In the genomic region with DNA sequence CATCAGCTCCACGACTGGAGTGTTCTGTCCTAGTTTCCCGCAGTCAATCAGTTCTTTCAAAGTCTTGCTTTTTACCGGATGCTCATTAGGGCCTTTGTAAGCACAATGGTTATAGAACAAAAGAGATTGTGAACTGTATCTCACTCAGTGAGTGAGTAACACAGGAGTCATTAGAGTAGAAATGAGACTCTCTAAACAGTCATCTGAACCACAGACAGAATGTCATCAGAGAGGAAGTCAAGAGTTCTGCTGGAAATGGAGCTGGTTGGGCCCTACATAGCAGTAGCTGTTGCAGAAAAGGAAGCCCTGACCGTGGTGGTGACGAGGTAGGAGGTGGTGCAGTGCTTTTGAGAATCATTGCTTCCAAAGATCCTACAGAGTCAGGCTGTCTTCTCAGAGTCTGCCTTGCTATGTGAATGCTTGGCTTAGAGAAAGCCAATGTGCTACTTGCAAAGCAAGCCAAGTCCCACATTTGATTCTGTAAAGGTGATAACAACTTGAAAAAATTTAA, we compare ENCODE assay signal across 10 mouse cellular contexts. TPM values are rescaled to one million over a fixed set of nuclear protein-coding genes. Genes with fewer than 3 reads are reported as not detected.
A peak's percentile ranks its signal among the peaks of the same experiment; 100 is the strongest.
DNase-seq lines count a peak whose midpoint lies in the region; ATAC-seq and TF ChIP-seq lines count a peak whose summit lies in the region.
"Had no signal": no experiment of that assay in that cellular context is flagged by ENCODE, and none has a peak within 500 bp of the region (broad histone marks: within the 10 kb centered on the region; RNA-seq: fewer than 3 reads in every experiment).

No protein-coding gene starts in this region.

- no peak overlapping the region for H3K4me3 ChIP-seq in gastrocnemius, adult 2 months
- no peak overlapping the region for H3K4me3 ChIP-seq in lung, postnatal 0 days (ENCODE audit: low read depth, low read length)
- no peak overlapping the region for H3K4me3 ChIP-seq in forebrain, embryonic 16.5 days (replicated peaks; ENCODE audit: low read length)
- H3K4me3 ChIP-seq in kidney, embryonic 14.5 days (ENCODE audit: low read length) = no peak overlapping the region
- no peak overlapping the region for H3K4me3 ChIP-seq in hindbrain, embryonic 10.5 days

- H3K27ac ChIP-seq in gastrocnemius, adult 2 months = peak overlapping the region; percentile 81
- peak overlapping the region; percentile 85 for H3K27ac ChIP-seq in lung, postnatal 0 days (ENCODE audit: low read length)
- H3K27ac ChIP-seq in forebrain, embryonic 16.5 days (ENCODE audit: low read length) = peak overlapping the region; percentile 26; the same call in 1 of the 2 replicates
- no peak overlapping the region for H3K27ac ChIP-seq in kidney, embryonic 14.5 days (ENCODE audit: low read depth, low read length)
- H3K27ac ChIP-seq in hindbrain, embryonic 10.5 days = no peak overlapping the region

- no peak overlapping the region for H3K9ac ChIP-seq in lung, postnatal 0 days (replicated peaks; ENCODE audit: low read depth)
- H3K9ac ChIP-seq in forebrain, embryonic 16.5 days (replicated peaks; ENCODE audit: low read depth, low read length) = no peak overlapping the region
- no peak overlapping the region for H3K9ac ChIP-seq in kidney, embryonic 14.5 days (ENCODE audit: low read depth, low read length)

- intact Hi-C loops in gastrocnemius, adult 2 months (cut with DNase I) = no loop called here

- 67% methylated on average over 5 of the region's 5 CpGs for WGBS in lung, postnatal 0 days
- WGBS in forebrain, embryonic 16.5 days = 14% methylated on average over 5 of the region's 5 CpGs
- 75% methylated on average over 5 of the region's 5 CpGs for WGBS in kidney, embryonic 14.5 days
- 49% methylated on average over 5 of the region's 5 CpGs for WGBS in hindbrain, embryonic 10.5 days

- no peaks in the 10 kb centered on the region for H3K36me3 ChIP-seq in lung, postnatal 0 days (ENCODE audit: insufficient read depth, low read length)
- H3K36me3 ChIP-seq in forebrain, embryonic 16.5 days (ENCODE audit: control insufficient read depth, insufficient read depth) = no peaks in the 10 kb centered on the region
- H3K36me3 ChIP-seq in splenic B cell, adult 2 months (ENCODE audit: control insufficient read depth, insufficient read depth, low read length, poor library complexity, severe bottlenecking) = no peaks in the 10 kb centered on the region
- H3K36me3 ChIP-seq in kidney, embryonic 14.5 days (ENCODE audit: control insufficient read depth, insufficient read depth, low read length) = no peaks in the 10 kb centered on the region
- H3K36me3 ChIP-seq in hindbrain, embryonic 10.5 days = no peaks in the 10 kb centered on the region

- DNase-seq in gastrocnemius, adult 2 months = no peak
- DNase-seq in gastrocnemius, adult 18-20 months (ENCODE audit: low spot score) = no peak
- DNase-seq in lung, postnatal 0 days (ENCODE audit: low spot score) = peak; percentile 23
- DNase-seq in lung, postnatal 14 days = no peak
- DNase-seq in splenic B cell, adult 2 months (ENCODE audit: low read depth, low spot score) = peak; percentile 44
- no peak for DNase-seq in hindbrain, embryonic 10.5 days (ENCODE audit: low spot score)
- DNase-seq: cerebellum, adult 9-11 months; gastrocnemius, postnatal 14 days had no signal

- TF ChIP-seq EP300 in lung, postnatal 0 days (IDR thresholded peaks at IDR 0.05) = no peak

- H3K4me2 ChIP-seq in lung, postnatal 0 days (replicated peaks; ENCODE audit: low read depth, low read length) = no peak overlapping the region
- no peak overlapping the region for H3K4me2 ChIP-seq in forebrain, embryonic 16.5 days (ENCODE audit: low read length)
- no peak overlapping the region for H3K4me2 ChIP-seq in kidney, embryonic 14.5 days (replicated peaks; ENCODE audit: low read depth, low read length)

- no peak for TF ChIP-seq CTCF in gastrocnemius, adult 2 months (IDR thresholded peaks at IDR 0.05)
- no peak for TF ChIP-seq CTCF in lung, postnatal 0 days (IDR thresholded peaks at IDR 0.05)

- H3K4me1 ChIP-seq in lung, postnatal 0 days (ENCODE audit: insufficient read depth, low read depth, low read length) = peaks cover 6% of the 10 kb centered on the region
- H3K4me1 ChIP-seq in forebrain, embryonic 16.5 days (replicated peaks; ENCODE audit: control insufficient read depth, insufficient read depth, low read length) = peaks cover 18% of the 10 kb centered on the region
- H3K4me1 ChIP-seq in kidney, embryonic 14.5 days (ENCODE audit: control insufficient read depth, insufficient read depth, low read length) = no peaks in the 10 kb centered on the region
- H3K4me1 ChIP-seq in hindbrain, embryonic 10.5 days (replicated peaks) = peaks cover 8% of the 10 kb centered on the region

- peak; percentile 65 for ATAC-seq in lung, postnatal 0 days
- ATAC-seq in forebrain, embryonic 16.5 days = peak; percentile 55
- ATAC-seq in kidney, embryonic 14.5 days (ENCODE audit: low FRiP score, low TSS enrichment) = no peak

- H3K9me3 ChIP-seq in lung, postnatal 0 days (ENCODE audit: low read length) = no peaks in the 10 kb centered on the region
- no peaks in the 10 kb centered on the region for H3K9me3 ChIP-seq in forebrain, embryonic 16.5 days (ENCODE audit: control insufficient read depth, low read length)
- no peaks in the 10 kb centered on the region for H3K9me3 ChIP-seq in kidney, embryonic 14.5 days (ENCODE audit: control insufficient read depth, low read length)
- H3K9me3 ChIP-seq in hindbrain, embryonic 10.5 days = no peaks in the 10 kb centered on the region

- no peaks in the 10 kb centered on the region for H3K27me3 ChIP-seq in lung, postnatal 0 days (replicated peaks; ENCODE audit: insufficient read depth, low read length)
- no peaks in the 10 kb centered on the region; the same call in 1 of the 2 replicates for H3K27me3 ChIP-seq in forebrain, embryonic 16.5 days (replicated peaks; ENCODE audit: control insufficient read depth, insufficient read depth, low read length)
- H3K27me3 ChIP-seq in splenic B cell, adult 2 months (ENCODE audit: control insufficient read depth, insufficient read depth, low read length, poor library complexity, severe bottlenecking) = no peaks in the 10 kb centered on the region
- H3K27me3 ChIP-seq in kidney, embryonic 14.5 days (ENCODE audit: control insufficient read depth, insufficient read depth, low read length) = no peaks in the 10 kb centered on the region
- no peaks in the 10 kb centered on the region for H3K27me3 ChIP-seq in hindbrain, embryonic 10.5 days (ENCODE audit: insufficient read depth, poor library complexity, severe bottlenecking)

RNA-seq across cellular contexts. Expression of gene Psma1, which starts 40.5 kb away (rescaled TPM):
- 10 to 100 TPM; 95.8 to 100.0 TPM for total RNA-seq in gastrocnemius, adult 2 months (2021)
- 100 to 1,000 TPM in 1 of 2 experiments, 10 to 100 TPM in 1; 97.6 to 106 TPM for total RNA-seq in gastrocnemius, adult 18-20 months (2021)
- polyA plus RNA-seq in lung, postnatal 0 days (2015; fragmentation: Nextera tagmentation; extraction: Ambion mirVana) = 243 and 245 TPM in 2 replicates
- polyA plus RNA-seq in forebrain, embryonic 16.5 days (2015; fragmentation: Nextera tagmentation; extraction: Ambion mirVana) = 394 and 400 TPM in 2 replicates
- polyA plus RNA-seq in kidney, embryonic 14.5 days (2014; fragmentation: Nextera tagmentation; extraction: Ambion mirVana) = 466 and 570 TPM in 2 replicates
- 481 and 500 TPM in 2 replicates for polyA plus RNA-seq in hindbrain, embryonic 10.5 days (2016; fragmentation: Nextera tagmentation; extraction: Ambion mirVana)

Comparison
In these comparisons a context has a peak if more than half of its experiments do, and no peak if none do; other contexts are left out.
1. DNase-seq: peak in lung, postnatal 0 days (single experiment) and splenic B cell, adult 2 months (single experiment); none in gastrocnemius, adult 2 months (single experiment), gastrocnemius, adult 18-20 months (single experiment), lung, postnatal 14 days (single experiment) and hindbrain, embryonic 10.5 days (single experiment).
2. H3K27ac ChIP-seq: peak in gastrocnemius, adult 2 months (single experiment), lung, postnatal 0 days (single experiment) and forebrain, embryonic 16.5 days (single experiment); none in kidney, embryonic 14.5 days (single experiment) and hindbrain, embryonic 10.5 days (single experiment).